Mouse (Mus musculus): Measurements from ENCODE around the gene Micall1.

GRCm38 (mm10) chr15:79108421-79109320 is at the start of gene Micall1:
- TF ChIP-seq CTCF (IDR thresholded peaks at IDR 0.05; ENCODE audit: extremely low read depth, insufficient read depth, low read length) (no peak), POLR2A (IDR thresholded peaks at IDR 0.05; ENCODE audit: extremely low read depth, insufficient read depth, low read length) (0 out of 2 replicates have a peak, but pooled peaks have one; percentile 10)
